Mouse (Mus musculus): ENCODE data around the gene Dpep2nb. TPM values are rescaled to one million over a fixed set of nuclear protein-coding genes. Genes with fewer than 3 reads are reported as not detected.

Dpep2nb gene
- polyA plus RNA-seq, 1 experiment from 2014 or later, result 0.15 TPM

DNA sequence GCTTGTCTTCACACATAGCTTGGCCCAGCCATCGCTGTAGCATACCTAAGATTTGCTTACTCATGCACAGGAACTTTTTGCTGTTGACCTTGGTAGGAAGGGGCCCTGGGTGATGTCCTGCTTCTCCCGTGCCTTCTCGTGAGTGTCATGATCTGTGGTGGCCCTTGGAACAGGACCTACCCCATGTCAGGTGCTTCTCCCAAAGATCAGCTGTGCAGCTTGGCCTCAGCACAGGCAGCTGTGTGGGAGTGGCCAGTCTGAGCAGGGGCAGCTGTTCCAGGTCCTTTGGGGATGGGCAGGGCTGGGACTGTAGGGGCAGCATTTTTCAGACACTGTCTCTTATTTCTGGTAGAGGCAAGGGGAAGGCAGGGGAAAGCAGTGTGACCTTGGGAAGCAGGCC, 38.4 kb upstream of the Dpep2nb start:
- Histone ChIP-seq H3K4me3 (ENCODE audit: low read depth, low read length) (no peak overlapping the region), H3K9ac (ENCODE audit: low read depth, low read length) (no peak overlapping the region), H3K36me3 (ENCODE audit: control insufficient read depth, insufficient read depth, low read length) (0 out of 2 replicates have a peak, but pooled peaks cover 3% of the 10 kb centered on the region), H3K9me3 (ENCODE audit: control insufficient read depth, low read length) (no peaks in the 10 kb centered on the region), H3K27ac (ENCODE audit: low read depth, low read length) (no peak overlapping the region), H3K4me2 (replicated peaks; ENCODE audit: low read depth, low read length) (no peak overlapping the region), H3K4me1 (replicated peaks; ENCODE audit: control insufficient read depth, insufficient read depth, low read length) (no peaks in the 10 kb centered on the region), H3K27me3 (ENCODE audit: control insufficient read depth, insufficient read depth, low read length) (no peaks in the 10 kb centered on the region)
- 86% methylated on average over 3 of the region's 3 CpGs for WGBS
- ATAC-seq (ENCODE audit: low FRiP score) (no peak), DNase-seq (ENCODE audit: low spot score) (peak; percentile 17)

DNA sequence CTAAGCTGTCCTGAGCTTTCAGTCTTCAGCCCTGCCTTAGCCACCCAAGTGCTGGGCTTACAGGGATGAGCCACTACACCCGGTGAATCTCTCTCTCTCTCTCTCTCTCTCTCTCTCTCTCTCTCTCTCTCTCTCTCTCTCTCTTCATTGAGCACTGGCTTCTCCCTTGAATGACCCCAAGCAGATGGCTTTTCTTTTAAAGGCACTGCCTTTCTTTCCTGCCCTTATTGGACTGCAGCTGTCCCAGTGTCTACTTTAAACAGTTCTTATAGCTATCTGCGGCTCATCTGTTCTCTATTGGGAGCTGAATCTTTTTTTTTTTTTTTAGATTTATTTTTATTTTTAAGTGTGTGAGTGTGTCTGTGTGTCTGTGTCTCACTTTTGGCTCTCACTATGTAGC, 37.3 kb upstream of the Dpep2nb start:
- no peak overlapping the region for H3K9ac ChIP-seq (ENCODE audit: low read depth, low read length)
- ATAC-seq (ENCODE audit: low FRiP score) (no peak), DNase-seq (ENCODE audit: low spot score) (no peak)
- no peak overlapping the region for H3K4me2 ChIP-seq (replicated peaks; ENCODE audit: low read depth, low read length)
- no peak overlapping the region for H3K27ac ChIP-seq (ENCODE audit: low read depth, low read length)
- H3K4me3 ChIP-seq (ENCODE audit: low read depth, low read length), result no peak overlapping the region
- H3K36me3 ChIP-seq (ENCODE audit: control insufficient read depth, insufficient read depth, low read length), result 0 out of 2 replicates have a peak, but pooled peaks cover 3% of the 10 kb centered on the region
- WGBS, result 68% methylated on average over 2 of the region's 2 CpGs
- no peaks in the 10 kb centered on the region for H3K27me3 ChIP-seq (ENCODE audit: control insufficient read depth, insufficient read depth, low read length)
- H3K4me1 ChIP-seq (replicated peaks; ENCODE audit: control insufficient read depth, insufficient read depth, low read length), result no peaks in the 10 kb centered on the region
- no peaks in the 10 kb centered on the region for H3K9me3 ChIP-seq (ENCODE audit: control insufficient read depth, low read length)

- no peaks in the 10 kb centered on the region for H3K36me3 ChIP-seq (ENCODE audit: control insufficient read depth, insufficient read depth, low read length)
- H3K27me3 ChIP-seq (ENCODE audit: control insufficient read depth, insufficient read depth, low read length), result no peaks in the 10 kb centered on the region
- no peak overlapping the region for H3K4me2 ChIP-seq (replicated peaks; ENCODE audit: low read depth, low read length)
- no peak overlapping the region for H3K9ac ChIP-seq (ENCODE audit: low read depth, low read length)
- no peak overlapping the region for H3K27ac ChIP-seq (ENCODE audit: low read depth, low read length)
- DNase-seq (ENCODE audit: low spot score), result no peak
- no peak for ATAC-seq (ENCODE audit: low FRiP score)
- 83% methylated on average over 4 of the region's 4 CpGs for WGBS
- H3K9me3 ChIP-seq (ENCODE audit: control insufficient read depth, low read length), result no peaks in the 10 kb centered on the region
- no peak overlapping the region for H3K4me3 ChIP-seq (ENCODE audit: low read depth, low read length)
- H3K4me1 ChIP-seq (replicated peaks; ENCODE audit: control insufficient read depth, insufficient read depth, low read length), result no peaks in the 10 kb centered on the region
These were observed 34.4 kb upstream of the Dpep2nb start for GRCm38 (mm10) chr8:106040218-106040617.

DNA sequence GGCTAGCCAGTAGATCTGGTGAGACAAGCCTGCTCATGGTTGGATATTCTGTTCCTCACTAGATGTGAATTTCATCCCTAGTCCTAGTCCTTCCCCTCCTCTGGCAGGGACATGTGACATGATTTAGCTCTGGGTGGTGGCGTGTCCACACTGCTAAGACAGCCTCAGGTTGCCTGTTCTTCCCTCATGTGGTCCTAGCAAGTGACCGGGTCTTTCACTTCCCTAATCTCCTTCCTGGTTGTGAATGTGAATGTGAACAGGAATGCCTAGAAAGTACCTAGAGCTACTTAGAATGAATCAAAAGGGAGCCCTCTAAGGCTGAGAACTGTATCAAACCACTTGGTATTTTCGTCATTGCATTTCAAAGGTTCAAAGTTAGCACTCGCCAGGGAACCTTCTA, 33.8 kb upstream of the Dpep2nb start:
- no peak overlapping the region for H3K27ac ChIP-seq (ENCODE audit: low read depth, low read length)
- H3K9me3 ChIP-seq (ENCODE audit: control insufficient read depth, low read length), result no peaks in the 10 kb centered on the region
- H3K4me1 ChIP-seq (replicated peaks; ENCODE audit: control insufficient read depth, insufficient read depth, low read length), result no peaks in the 10 kb centered on the region
- no peak overlapping the region for H3K9ac ChIP-seq (ENCODE audit: low read depth, low read length)
- no peak overlapping the region for H3K4me3 ChIP-seq (ENCODE audit: low read depth, low read length)
- DNase-seq (ENCODE audit: low spot score) (no peak), ATAC-seq (ENCODE audit: low FRiP score) (no peak)
- no peak overlapping the region for H3K4me2 ChIP-seq (replicated peaks; ENCODE audit: low read depth, low read length)
- WGBS, result 88% methylated on average over 4 of the region's 4 CpGs
- H3K36me3 ChIP-seq (ENCODE audit: control insufficient read depth, insufficient read depth, low read length), result no peaks in the 10 kb centered on the region
- H3K27me3 ChIP-seq (ENCODE audit: control insufficient read depth, insufficient read depth, low read length), result no peaks in the 10 kb centered on the region

GRCm38 (mm10) chr8:106038721-106039120, 32.9 kb upstream of the Dpep2nb start:
- Histone ChIP-seq H3K9ac (ENCODE audit: low read depth, low read length) (no peak overlapping the region), H3K4me2 (replicated peaks; ENCODE audit: low read depth, low read length) (no peak overlapping the region), H3K9me3 (ENCODE audit: control insufficient read depth, low read length) (no peaks in the 10 kb centered on the region), H3K27me3 (ENCODE audit: control insufficient read depth, insufficient read depth, low read length) (no peaks in the 10 kb centered on the region), H3K36me3 (ENCODE audit: control insufficient read depth, insufficient read depth, low read length) (no peaks in the 10 kb centered on the region), H3K4me1 (replicated peaks; ENCODE audit: control insufficient read depth, insufficient read depth, low read length) (no peaks in the 10 kb centered on the region), H3K4me3 (ENCODE audit: low read depth, low read length) (no peak overlapping the region), H3K27ac (ENCODE audit: low read depth, low read length) (no peak overlapping the region)
- WGBS, result 91% methylated on average over 10 of the region's 10 CpGs
- DNase-seq (ENCODE audit: low spot score) (no peak), ATAC-seq (ENCODE audit: low FRiP score) (no peak)

GRCm38 (mm10) chr8:106022483-106022882, 16.7 kb upstream of the Dpep2nb start:
- Histone ChIP-seq H3K9ac (ENCODE audit: low read depth, low read length) (no peak overlapping the region), H3K4me2 (replicated peaks; ENCODE audit: low read depth, low read length) (no peak overlapping the region), H3K4me3 (ENCODE audit: low read depth, low read length) (no peak overlapping the region), H3K27ac (ENCODE audit: low read depth, low read length) (no peak overlapping the region), H3K36me3 (ENCODE audit: control insufficient read depth, insufficient read depth, low read length) (no peaks in the 10 kb centered on the region), H3K4me1 (replicated peaks; ENCODE audit: control insufficient read depth, insufficient read depth, low read length) (no peaks in the 10 kb centered on the region), H3K27me3 (ENCODE audit: control insufficient read depth, insufficient read depth, low read length) (no peaks in the 10 kb centered on the region), H3K9me3 (ENCODE audit: control insufficient read depth, low read length) (no peaks in the 10 kb centered on the region)
- peak; percentile 85 for DNase-seq (ENCODE audit: low spot score)
- no peak for ATAC-seq (ENCODE audit: low FRiP score)

- Histone ChIP-seq H3K9ac (ENCODE audit: low read depth, low read length) (no peak overlapping the region), H3K4me3 (ENCODE audit: low read depth, low read length) (no peak overlapping the region), H3K27ac (ENCODE audit: low read depth, low read length) (no peak overlapping the region), H3K27me3 (ENCODE audit: control insufficient read depth, insufficient read depth, low read length) (no peaks in the 10 kb centered on the region), H3K4me1 (replicated peaks; ENCODE audit: control insufficient read depth, insufficient read depth, low read length) (no peaks in the 10 kb centered on the region), H3K36me3 (ENCODE audit: control insufficient read depth, insufficient read depth, low read length) (no peaks in the 10 kb centered on the region), H3K4me2 (replicated peaks; ENCODE audit: low read depth, low read length) (no peak overlapping the region), H3K9me3 (ENCODE audit: control insufficient read depth, low read length) (no peaks in the 10 kb centered on the region)
- no peak for ATAC-seq (ENCODE audit: low FRiP score)
- no peak for DNase-seq (ENCODE audit: low spot score)
- WGBS, result 97% methylated on average over 3 of the region's 3 CpGs
These were observed 12.3 kb upstream of the Dpep2nb start for GRCm38 (mm10) chr8:106018039-106018438.

GRCm38 (mm10) chr8:106017130-106017529, 11.4 kb upstream of the Dpep2nb start:
- DNase-seq (ENCODE audit: low spot score) (no peak), ATAC-seq (ENCODE audit: low FRiP score) (no peak)
- Histone ChIP-seq H3K4me3 (ENCODE audit: low read depth, low read length) (no peak overlapping the region), H3K36me3 (ENCODE audit: control insufficient read depth, insufficient read depth, low read length) (no peaks in the 10 kb centered on the region), H3K27ac (ENCODE audit: low read depth, low read length) (no peak overlapping the region), H3K4me2 (replicated peaks; ENCODE audit: low read depth, low read length) (no peak overlapping the region), H3K27me3 (ENCODE audit: control insufficient read depth, insufficient read depth, low read length) (no peaks in the 10 kb centered on the region), H3K9ac (ENCODE audit: low read depth, low read length) (no peak overlapping the region), H3K4me1 (replicated peaks; ENCODE audit: control insufficient read depth, insufficient read depth, low read length) (no peaks in the 10 kb centered on the region), H3K9me3 (ENCODE audit: control insufficient read depth, low read length) (no peaks in the 10 kb centered on the region)
- 95% methylated on average over 7 of the region's 7 CpGs for WGBS

GRCm38 (mm10) chr8:106016284-106016683, 10.5 kb upstream of the Dpep2nb start:
- H3K36me3 ChIP-seq (ENCODE audit: control insufficient read depth, insufficient read depth, low read length), result no peaks in the 10 kb centered on the region
- ATAC-seq (ENCODE audit: low FRiP score) (no peak), DNase-seq (ENCODE audit: low spot score) (no peak)
- no peaks in the 10 kb centered on the region for H3K4me1 ChIP-seq (replicated peaks; ENCODE audit: control insufficient read depth, insufficient read depth, low read length)
- no peaks in the 10 kb centered on the region for H3K27me3 ChIP-seq (ENCODE audit: control insufficient read depth, insufficient read depth, low read length)
- no peak overlapping the region for H3K27ac ChIP-seq (ENCODE audit: low read depth, low read length)
- no peak overlapping the region for H3K9ac ChIP-seq (ENCODE audit: low read depth, low read length)
- 91% methylated on average over 6 of the region's 6 CpGs for WGBS
- H3K4me3 ChIP-seq (ENCODE audit: low read depth, low read length), result no peak overlapping the region
- H3K9me3 ChIP-seq (ENCODE audit: control insufficient read depth, low read length), result no peaks in the 10 kb centered on the region
- H3K4me2 ChIP-seq (replicated peaks; ENCODE audit: low read depth, low read length), result no peak overlapping the region
